Mouse (Mus musculus): Measurements from ENCODE around the gene 1700016C15Rik.

1700016C15Rik gene

DNA sequence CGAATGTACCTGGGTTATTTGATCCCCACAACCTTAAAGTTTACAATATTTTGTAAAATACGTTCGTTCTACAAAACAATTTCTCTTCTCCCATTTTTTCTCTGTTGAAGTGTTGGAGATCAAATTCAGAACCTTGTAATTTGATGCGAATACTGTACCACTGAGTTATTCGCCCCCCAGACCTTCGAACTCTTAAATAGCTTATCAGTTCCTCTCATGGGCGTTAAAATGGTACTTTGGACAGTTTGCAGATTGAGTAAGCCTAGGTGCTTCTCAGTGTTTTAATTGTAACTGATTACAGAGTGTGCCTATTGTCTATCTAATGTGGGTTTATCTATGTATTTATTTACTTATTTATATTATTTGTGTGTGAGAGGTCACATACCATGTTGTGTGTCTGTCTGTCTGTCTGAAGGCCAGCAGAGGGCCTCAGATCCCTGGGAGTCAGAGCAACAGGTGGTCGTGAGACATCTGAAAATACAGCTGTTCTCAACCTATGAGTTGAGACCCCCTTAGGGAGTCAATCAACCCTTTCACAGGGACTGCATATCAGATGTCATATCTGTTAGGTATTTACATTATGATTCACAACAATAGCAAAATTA, 67.6 kb downstream of the 1700016C15Rik start:
- no peak for DNase-seq (ENCODE audit: low spot score)

Data from embryo, embryonic 10.5 days (tissue).